In genomic region chr5:86065101-86065875, GRCm38 (mm10) we compare ENCODE assay signal across 8 mouse cellular contexts. TPM values are rescaled to one million over a fixed set of nuclear protein-coding genes. Genes with fewer than 3 reads are reported as not detected.
DNase-seq lines count a peak whose midpoint lies in the region; ATAC-seq lines count a peak whose summit lies in the region.

Cenpc1 (minus strand) TSS chr5:86065583.

- peaks cover 8% of the 10 kb centered on the region; the same call in 1 of the 2 replicates for H3K4me1 ChIP-seq in lung, embryonic 16.5 days (replicated peaks; ENCODE audit: control insufficient read depth, insufficient read depth, low read length)

- peak; percentile 86 for DNase-seq in MEL-GATA-1-ER (ENCODE audit: extremely low read depth, low read depth)
- peak; percentile 93 for DNase-seq in cerebellum, adult 8-10 months
- DNase-seq in forelimb bud, embryonic 11.5 days (ENCODE audit: low read depth, low spot score) = peak; percentile 96
- DNase-seq in layer of hippocampus, adult 9-10 months (ENCODE audit: low spot score) = peak; percentile 82
- peak; percentile 67 for DNase-seq in ovary, postnatal 10 days (ENCODE audit: low spot score)
- peak; percentile 95 to 98 for DNase-seq in thymus, postnatal 10 days (ENCODE audit: low spot score in 2 of 2)

- peak within 1 kb of the TSS; percentile 93 for H3K27ac ChIP-seq in lung, embryonic 16.5 days (ENCODE audit: low read length)

- under 1% methylated on average over 60 of the region's 60 CpGs for WGBS in lung, embryonic 16.5 days

- peak within 1 kb of the TSS; percentile 84 for H3K9ac ChIP-seq in lung, embryonic 16.5 days (ENCODE audit: low read length)

- H3K36me3 ChIP-seq in lung, embryonic 16.5 days (ENCODE audit: control insufficient read depth, insufficient read depth, low read length) = no peaks in the 10 kb centered on the region

- peak within 1 kb of the TSS; percentile 79 for H3K4me2 ChIP-seq in lung, embryonic 16.5 days (ENCODE audit: low read depth, low read length)

- peak; percentile 82 to 88 for ATAC-seq in hematopoietic stem cell, adult 5-6 weeks (replicated peaks in 1 of 2; ENCODE audit: insufficient read depth in 1 of 2, low FRiP score in 2 of 2, low TSS enrichment in 1 of 2, low read depth in 1 of 2, poor library complexity in 2 of 2, severe bottlenecking in 2 of 2)
- peak; percentile 96 for ATAC-seq in lung, embryonic 16.5 days (ENCODE audit: low read depth)

- peak within 1 kb of the TSS; percentile 85 for H3K4me3 ChIP-seq in lung, embryonic 16.5 days (ENCODE audit: low read length)

- no peaks in the 10 kb centered on the region for H3K27me3 ChIP-seq in lung, embryonic 16.5 days (ENCODE audit: control insufficient read depth, insufficient read depth, low read depth, low read length)

- no peaks in the 10 kb centered on the region for H3K9me3 ChIP-seq in lung, embryonic 16.5 days (ENCODE audit: control insufficient read depth, low read length)

RNA-seq across cellular contexts. Expression of gene Cenpc1, which starts in this region (rescaled TPM):
- 56.3 and 58.3 TPM in 2 replicates for total RNA-seq in hematopoietic stem cell, adult 5-6 weeks (2017)
- polyA plus RNA-seq in lung, embryonic 16.5 days (2015; fragmentation: Nextera tagmentation; extraction: Ambion mirVana) = 34.0 and 34.5 TPM in 2 replicates

Comparison
In these comparisons a context has a peak if more than half of its experiments do, and no peak if none do; other contexts are left out.
1. Peak in every context shown above with its lines: DNase-seq, ATAC-seq, H3K4me3 ChIP-seq and H3K27ac ChIP-seq.